Mouse (Mus musculus) hindbrain, embryonic 15.5 days (tissue): ENCODE measurements around the gene Hhipl2. TPM values are rescaled to one million over a fixed set of nuclear protein-coding genes. Genes with fewer than 3 reads are reported as not detected.
"Not testable (repeated sequence)": the region's sequence is repeated elsewhere in the genome, so short reads cannot be mapped to it uniquely, and the experiment has no call there.

Experiments
- ATAC-seq: fragments of 200-750 bp; cut with Nextera tagmentation; 2 replicates; pipeline ENCODE4 v1.8.0; 2017; ENCODE audit warnings: low read depth, moderate number of reproducible peaks, moderate TSS enrichment; ENCODE audit not compliant: low FRiP score
- H3K27ac ChIP-seq: fragments of 300-500 bp; sonication (generic); replicated peaks from 2 replicates; pipeline ENCODE4 v1.5.1; 2015; ENCODE audit warnings: mild to moderate bottlenecking, inconsistent platforms
- H3K27me3 ChIP-seq: fragments of 300-500 bp; sonication (generic); 2 replicates; pipeline ENCODE4 v1.6.1; 2015; ENCODE audit warnings: control low read depth, inconsistent platforms
- H3K36me3 ChIP-seq: fragments of 300-500 bp; sonication (generic); 2 replicates; pipeline ENCODE4 v1.6.1; 2015; ENCODE audit warnings: control low read depth, inconsistent platforms
- H3K4me1 ChIP-seq: fragments of 300-500 bp; sonication (generic); replicated peaks from 2 replicates; pipeline ENCODE4 v1.6.1; 2015; ENCODE audit warnings: control low read depth, inconsistent platforms
- H3K4me2 ChIP-seq: fragments of 300-500 bp; sonication (generic); 2 replicates; pipeline ENCODE4 v1.6.1; 2015; ENCODE audit warnings: moderate library complexity, mild to moderate bottlenecking, inconsistent platforms
- H3K4me3 ChIP-seq: fragments of 300-500 bp; sonication (generic); 2 replicates; pipeline ENCODE4 v1.5.1; 2015; ENCODE audit warnings: mild to moderate bottlenecking, inconsistent platforms
- H3K9ac ChIP-seq: fragments of 300-500 bp; sonication (generic); 2 replicates; pipeline ENCODE4 v1.6.1; 2015; ENCODE audit warnings: inconsistent platforms
- H3K9me3 ChIP-seq: fragments of 300-500 bp; sonication (generic); 2 replicates; pipeline ENCODE4 v1.6.1; 2016; ENCODE audit warnings: control low read depth, inconsistent platforms
- WGBS: fragments of 180-500 bp; shearing (Covaris S2); methylation state at CpG from one replicate; pipeline ENCODE4 v1.1.7; 2015; 5-methylcytosine and 5-hydroxymethylcytosine counted together
- polyA plus RNA-seq: library from polyadenylated mRNA; unstranded; fragments of >200 nt; fragmentation: Nextera tagmentation; extraction: Ambion mirVana; gene quantifications from 2 replicates; pipeline ENCODE4 v1.2.1, GENCODE M21; 2015

The Hhipl2 gene
- 0.17 TPM in 1 of 2 replicates, not detected in the other for polyA plus RNA-seq

- no peak for ATAC-seq
- WGBS, result 74% methylated on average over 12 of the region's 12 CpGs
Observed at GRCm38 (mm10) chr1:183417873-183418272, at the start of gene Hhipl2. Hhipl2 (plus strand) TSS chr1:183418215.

GRCm38 (mm10) chr1:183368601-183369400, 49.2 kb upstream of the Hhipl2 start:
- Histone ChIP-seq H3K4me2 (peak overlapping the region; percentile 97), H3K27ac (peak overlapping the region; percentile 77), H3K27me3 (no peaks in the 10 kb centered on the region), H3K9me3 (no peaks in the 10 kb centered on the region), H3K36me3 (peaks cover 7% of the 10 kb centered on the region), H3K4me3 (peak overlapping the region; percentile 98), H3K4me1 (peaks cover 19% of the 10 kb centered on the region), H3K9ac (peak overlapping the region; percentile 84)
- 1% methylated on average over 47 of the region's 56 CpGs for WGBS
- ATAC-seq, result peak; percentile 80

More at GRCm38 (mm10) chr1:183417873-183418272, at the start of gene Hhipl2:
- H3K9ac ChIP-seq, result no peak within 1 kb of the TSS
- no peaks in the 10 kb centered on the region for H3K4me1 ChIP-seq
- H3K4me2 ChIP-seq, result no peak within 1 kb of the TSS
- H3K4me3 ChIP-seq, result no peak within 1 kb of the TSS
- H3K9me3 ChIP-seq, result no peaks in the 10 kb centered on the region
- no peak within 1 kb of the TSS for H3K27ac ChIP-seq
- H3K27me3 ChIP-seq, result no peaks in the 10 kb centered on the region
- H3K36me3 ChIP-seq, result no peaks in the 10 kb centered on the region

- H3K4me1 ChIP-seq, result peaks cover 19% of the 10 kb centered on the region
- ATAC-seq, result peak; percentile 99
- peak within 1 kb of the TSS; percentile 97 for H3K4me2 ChIP-seq
- H3K27ac ChIP-seq, result peak within 1 kb of the TSS; percentile 77
- H3K36me3 ChIP-seq, result peaks cover 2% of the 10 kb centered on the region; the same call in 1 of the 2 replicates
- peak within 1 kb of the TSS; percentile 98 for H3K4me3 ChIP-seq
- H3K9ac ChIP-seq, result peak within 1 kb of the TSS; percentile 84
- under 1% methylated on average over 51 of the region's 51 CpGs for WGBS
- H3K9me3 ChIP-seq, result no peaks in the 10 kb centered on the region
- no peaks in the 10 kb centered on the region for H3K27me3 ChIP-seq
Observed at GRCm38 (mm10) chr1:183369427-183370014, 48.5 kb upstream of the Hhipl2 start, which contains the start of gene Mia3. Mia3 (minus strand) TSS chr1:183369553.

GRCm38 (mm10) chr1:183374728-183375127, 43.3 kb upstream of the Hhipl2 start:
- H3K27ac ChIP-seq, result no peak overlapping the region
- H3K4me3 ChIP-seq, result no peak overlapping the region
- no peak overlapping the region for H3K9ac ChIP-seq
- H3K36me3 ChIP-seq, result no peaks in the 10 kb centered on the region
- 0 out of 2 replicates have a peak, but pooled peaks cover 4% of the 10 kb centered on the region for H3K4me1 ChIP-seq
- H3K9me3 ChIP-seq, result no peaks in the 10 kb centered on the region
- ATAC-seq, result no peak
- 84% methylated on average over 5 of the region's 5 CpGs for WGBS
- no peak overlapping the region for H3K4me2 ChIP-seq
- H3K27me3 ChIP-seq, result 0 out of 2 replicates have a peak, but pooled peaks cover 2% of the 10 kb centered on the region

- no peak overlapping the region for H3K9ac ChIP-seq
- H3K27ac ChIP-seq, result no peak overlapping the region
- H3K4me3 ChIP-seq, result no peak overlapping the region
- no peaks in the 10 kb centered on the region for H3K9me3 ChIP-seq
- H3K4me2 ChIP-seq, result no peak overlapping the region
- H3K27me3 ChIP-seq, result peaks cover 6% of the 10 kb centered on the region; the same call in 1 of the 2 replicates
- H3K36me3 ChIP-seq, result no peaks in the 10 kb centered on the region
- WGBS, result 81% methylated on average over 4 of the region's 4 CpGs
- H3K4me1 ChIP-seq, result no peaks in the 10 kb centered on the region
- ATAC-seq, result no peak
Observed at GRCm38 (mm10) chr1:183377045-183377444, 41.0 kb upstream of the Hhipl2 start.

GRCm38 (mm10) chr1:183378321-183378941, 39.6 kb upstream of the Hhipl2 start:
- no peak overlapping the region for H3K27ac ChIP-seq
- no peak for ATAC-seq
- no peak overlapping the region for H3K4me3 ChIP-seq
- H3K4me1 ChIP-seq, result no peaks in the 10 kb centered on the region
- H3K9ac ChIP-seq, result no peak overlapping the region
- H3K4me2 ChIP-seq, result no peak overlapping the region
- peaks cover 8% of the 10 kb centered on the region; the same call in 1 of the 2 replicates for H3K27me3 ChIP-seq
- WGBS, result 86% methylated on average over 10 of the region's 10 CpGs
- H3K36me3 ChIP-seq, result no peaks in the 10 kb centered on the region
- no peaks in the 10 kb centered on the region for H3K9me3 ChIP-seq

- ATAC-seq, H3K9ac ChIP-seq, H3K27me3 ChIP-seq, H3K36me3 ChIP-seq, H3K27ac ChIP-seq, H3K9me3 ChIP-seq, H3K4me1 ChIP-seq, H3K4me2 ChIP-seq, H3K4me3 ChIP-seq: not testable (repeated sequence)
- WGBS, result 88% methylated on average over 3 of the region's 3 CpGs
Observed at GRCm38 (mm10) chr1:183379376-183379775, 38.6 kb upstream of the Hhipl2 start.

GRCm38 (mm10) chr1:183381816-183382215, 36.2 kb upstream of the Hhipl2 start:
- no peak for ATAC-seq
- WGBS, result 81% methylated on average over 5 of the region's 5 CpGs
- H3K4me1 ChIP-seq, result no peaks in the 10 kb centered on the region

GRCm38 (mm10) chr1:183382621-183383020, 35.4 kb upstream of the Hhipl2 start:
- H3K9ac ChIP-seq, result no peak overlapping the region
- ATAC-seq, result no peak
- H3K27ac ChIP-seq, result no peak overlapping the region
- H3K36me3 ChIP-seq, result no peaks in the 10 kb centered on the region
- H3K4me2 ChIP-seq, result no peak overlapping the region
- no peak overlapping the region for H3K4me3 ChIP-seq
- no peaks in the 10 kb centered on the region for H3K9me3 ChIP-seq
- no peaks in the 10 kb centered on the region for H3K4me1 ChIP-seq
- H3K27me3 ChIP-seq, result peaks cover 32% of the 10 kb centered on the region
- WGBS, result 94% methylated on average over 2 of the region's 2 CpGs

More at GRCm38 (mm10) chr1:183381816-183382215, 36.2 kb upstream of the Hhipl2 start:
- Histone ChIP-seq H3K9me3 (no peaks in the 10 kb centered on the region), H3K4me2 (no peak overlapping the region), H3K27me3 (peaks cover 25% of the 10 kb centered on the region), H3K36me3 (no peaks in the 10 kb centered on the region), H3K9ac (no peak overlapping the region), H3K27ac (no peak overlapping the region), H3K4me3 (no peak overlapping the region)

- H3K9ac ChIP-seq, H3K4me2 ChIP-seq, H3K4me3 ChIP-seq, ATAC-seq, H3K36me3 ChIP-seq, H3K9me3 ChIP-seq, H3K27ac ChIP-seq: not testable (repeated sequence)
- Histone ChIP-seq H3K27me3 (peaks cover 27% of the 10 kb centered on the region), H3K4me1 (peaks cover 18% of the 10 kb centered on the region)
- WGBS, result 95% methylated on average over 3 of the region's 3 CpGs
Observed at GRCm38 (mm10) chr1:183387421-183387820, 30.6 kb upstream of the Hhipl2 start.

- peak; percentile 99 for ATAC-seq
- peaks cover 18% of the 10 kb centered on the region for H3K4me1 ChIP-seq
- peaks cover 27% of the 10 kb centered on the region for H3K27me3 ChIP-seq
- peak within 1 kb of the TSS; percentile 73 for H3K4me2 ChIP-seq
- H3K27ac ChIP-seq, result peak within 1 kb of the TSS; percentile 78
- peak within 1 kb of the TSS; percentile 47 for H3K9ac ChIP-seq
- H3K4me3 ChIP-seq, result peak within 1 kb of the TSS; percentile 72
- no peaks in the 10 kb centered on the region for H3K9me3 ChIP-seq
- peaks cover 2% of the 10 kb centered on the region; the same call in 1 of the 2 replicates for H3K36me3 ChIP-seq
- 5% methylated on average over 44 of the region's 44 CpGs for WGBS
Observed at GRCm38 (mm10) chr1:183388426-183389406, 29.3 kb upstream of the Hhipl2 start, which contains the start of gene Taf1a. Taf1a (plus strand) TSS chr1:183388981.
